Mouse (Mus musculus) cortical plate, adult 2 months (tissue): ENCODE results near the gene Dnajb1.

Source experiments
- CTCF ChIP-seq: fragments of 200-500 bp; IDR thresholded peaks from 2 replicates; pipeline ENCODE4 v1.5.1; 2011; ENCODE audit warnings: mild to moderate bottlenecking, control low read depth, low read length; ENCODE audit not compliant: insufficient read depth; ENCODE audit errors: extremely low read depth
- POLR2A ChIP-seq: fragments of 200-500 bp; IDR thresholded peaks from 2 replicates; pipeline ENCODE4 v1.6.1; 2011; ENCODE audit warnings: mild to moderate bottlenecking, low read length, control low read depth; ENCODE audit not compliant: insufficient read depth; ENCODE audit errors: extremely low read depth

DNA sequence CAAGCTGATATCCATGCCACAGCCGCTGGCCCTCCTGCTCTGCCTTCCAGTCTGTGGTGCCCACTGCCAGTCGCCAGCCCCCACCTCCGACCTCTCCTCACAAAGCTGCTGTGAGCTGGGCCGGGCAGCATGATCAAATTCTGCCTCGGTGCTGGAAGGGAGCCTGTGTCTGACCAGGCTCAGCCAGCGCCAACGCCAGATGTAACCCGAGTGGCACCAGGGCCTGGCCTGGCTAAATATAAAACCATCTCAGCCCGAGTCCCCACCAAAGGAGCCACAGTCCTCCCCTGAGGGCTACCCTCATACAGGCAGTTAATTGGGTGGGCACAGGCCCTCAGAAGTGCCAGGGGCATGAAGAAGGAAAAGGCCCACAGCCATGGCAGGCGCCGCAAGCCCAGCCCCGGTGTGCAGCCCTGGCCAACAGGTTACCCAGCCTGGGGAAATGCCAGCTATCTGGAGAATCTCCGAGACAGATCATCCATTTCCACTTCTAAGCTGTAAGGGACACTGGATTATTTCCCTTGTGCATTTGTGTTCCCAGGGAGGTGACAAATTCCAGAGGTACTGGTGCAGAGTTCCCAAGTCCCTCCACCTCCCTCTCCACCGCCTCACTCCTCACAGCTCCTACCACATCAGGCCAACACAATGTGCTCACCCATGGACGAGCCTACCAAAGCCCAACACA lies 33.2 kb upstream of the Dnajb1 start:
- no peak for TF ChIP-seq POLR2A
- no peak for TF ChIP-seq CTCF
